Mouse (Mus musculus) G1E (cell line): ENCODE results near the gene Olfr270.

Experiments used
- CTCF ChIP-seq: IDR thresholded peaks from 2 replicates; pipeline ENCODE4 v1.5.1; 2012; ENCODE audit warnings: low read depth, low read length, inconsistent platforms, mixed read lengths
- GATA1 ChIP-seq: IDR thresholded peaks from 2 replicates; pipeline ENCODE4 v1.6.1; 2012; ENCODE audit warnings: borderline replicate concordance, low read length, inconsistent platforms, mixed read lengths
- POLR2AphosphoS5 ChIP-seq: IDR thresholded peaks from 2 replicates; pipeline ENCODE4 v1.6.1; 2012; ENCODE audit warnings: low read depth, low read length, inconsistent platforms; ENCODE audit not compliant: insufficient replicate concordance
- TAL1 ChIP-seq: conservative IDR thresholded peaks from 2 replicates; pipeline ENCODE4 v1.6.1; 2012; ENCODE audit warnings: low read depth, low read length, inconsistent platforms, mixed read lengths

GRCm38 (mm10) chr4:53011732-53012361 is 47.5 kb downstream of the Olfr270 start, which contains the start of gene Nipsnap3b:
- TF ChIP-seq CTCF (no peak), TAL1 (no peak), POLR2AphosphoS5 (no peak), GATA1 (no peak)
